In genomic region chr2:163994977-163995862, GRCm38 (mm10) we compare ENCODE assay signal across 8 mouse cellular contexts. TPM values are rescaled to one million over a fixed set of nuclear protein-coding genes. Genes with fewer than 3 reads are reported as not detected.
A peak's percentile ranks its signal among the peaks of the same experiment; 100 is the strongest.
DNase-seq lines count a peak whose midpoint lies in the region; ATAC-seq and TF ChIP-seq lines count a peak whose summit lies in the region.

No protein-coding gene starts in this region.

- no peaks in the 10 kb centered on the region for H3K36me3 ChIP-seq in hindbrain, postnatal 0 days (ENCODE audit: insufficient read depth, low read length)

- DNase-seq in adrenal gland, adult (ENCODE audit: inconsistent age in 2 of 2, low spot score in 1 of 2): peak; percentile 97 to 98
- peak; percentile 85 to 89 for DNase-seq in gastrocnemius, adult 8-10 months (ENCODE audit: low spot score in 2 of 2)
- DNase-seq in hindbrain, postnatal 0 days (ENCODE audit: low spot score): peak; percentile 98
- peak; percentile 87 to 94 for DNase-seq in left cerebral cortex, postnatal 10 days (ENCODE audit: extremely low spot score in 1 of 2, low spot score in 2 of 2)
- DNase-seq in right cerebral cortex, postnatal 10 days (ENCODE audit: low spot score in 2 of 2): peak; percentile 97 to 98
- peak; percentile 93 to 94 for DNase-seq in urinary bladder, postnatal 4 days (ENCODE audit: low spot score in 2 of 2)

- peak overlapping the region; percentile 98 for H3K27ac ChIP-seq in hindbrain, postnatal 0 days

- peaks cover 16% of the 10 kb centered on the region for H3K4me1 ChIP-seq in hindbrain, postnatal 0 days (ENCODE audit: insufficient read depth, low read length)

- WGBS in hindbrain, postnatal 0 days: 3% methylated on average over 70 of the region's 79 CpGs

- H3K4me3 ChIP-seq in hindbrain, postnatal 0 days (ENCODE audit: low read length): peak overlapping the region; percentile 99

- H3K4me2 ChIP-seq in hindbrain, postnatal 0 days (ENCODE audit: low read depth, low read length): peak overlapping the region; percentile 76

- TF ChIP-seq CTCF in hindbrain, postnatal 0 days (IDR thresholded peaks at IDR 0.05; ENCODE audit: low read depth): no peak

- H3K27me3 ChIP-seq in hindbrain, postnatal 0 days (ENCODE audit: insufficient read depth, low read length): no peaks in the 10 kb centered on the region

- H3K9me3 ChIP-seq in hindbrain, postnatal 0 days (ENCODE audit: low read length): no peaks in the 10 kb centered on the region

- intact Hi-C loops in left cerebral cortex, postnatal 10 days (cut with DNase I): no loop called here

- peak overlapping the region; percentile 97 for H3K9ac ChIP-seq in hindbrain, postnatal 0 days (replicated peaks; ENCODE audit: low read length)

- peak; percentile 98 for ATAC-seq in common myeloid progenitor, adult 5-6 weeks (replicated peaks; ENCODE audit: low read depth, poor library complexity, severe bottlenecking)
- ATAC-seq in hindbrain, postnatal 0 days: peak; percentile 100
- peak; percentile 98 for ATAC-seq in megakaryocyte progenitor cell, adult 5-6 weeks (replicated peaks; ENCODE audit: poor library complexity)

RNA-seq across cellular contexts. Expression of gene Ywhab, which starts 0.5 kb away (rescaled TPM):
- total RNA-seq in common myeloid progenitor, adult 5-6 weeks (2017): 79.0 and 109 TPM in 2 replicates
- 10 to 100 TPM; 39.0 to 41.5 (median 39.9) TPM for total RNA-seq in gastrocnemius, adult 8-10 months (2022)
- 131 and 134 TPM in 2 replicates for total RNA-seq in hindbrain, postnatal 0 days (2014; rRNA removed)
- polyA plus RNA-seq in hindbrain, postnatal 0 days (2015; fragmentation: Nextera tagmentation; extraction: Ambion mirVana): 583 and 590 TPM in 2 replicates
- total RNA-seq in left cerebral cortex, postnatal 10 days (2021): 100 to 1,000 TPM; 570 to 572 TPM
- 140 and 141 TPM in 2 replicates for total RNA-seq in megakaryocyte progenitor cell, adult 5-6 weeks (2015)
- 54.8 and 57.9 TPM in 2 replicates for total RNA-seq in megakaryocyte progenitor cell, adult 5-6 weeks (2017)

RNA-seq across cellular contexts. Expression of gene Pabpc1l, which starts 30.0 kb away (rescaled TPM):
- 0.37 TPM in 1 of 2 replicates, not detected in the other for total RNA-seq in common myeloid progenitor, adult 5-6 weeks (2017)
- total RNA-seq in gastrocnemius, adult 8-10 months (2022): under 1 TPM in 1 of 4 experiments, not detected in 3; 0.31 TPM
- total RNA-seq in hindbrain, postnatal 0 days (2014; rRNA removed): 1.3 TPM in 1 of 2 replicates, not detected in the other
- polyA plus RNA-seq in hindbrain, postnatal 0 days (2015; fragmentation: Nextera tagmentation; extraction: Ambion mirVana): 2.0 and 2.2 TPM in 2 replicates
- total RNA-seq in left cerebral cortex, postnatal 10 days (2021): 1 to 10 TPM; 1.5 to 2.3 TPM
- 1.0 and 2.2 TPM in 2 replicates for total RNA-seq in megakaryocyte progenitor cell, adult 5-6 weeks (2015)
- total RNA-seq in megakaryocyte progenitor cell, adult 5-6 weeks (2017): 0.61 and 0.83 TPM in 2 replicates

Comparison
In these comparisons a context has a peak if more than half of its experiments do, and no peak if none do; other contexts are left out.
1. Peak in every context shown above with its lines: DNase-seq, ATAC-seq, H3K4me3 ChIP-seq and H3K27ac ChIP-seq.